Mouse (Mus musculus): Measurements from ENCODE around the gene Snhg11.
A peak's percentile ranks its signal among the peaks of the same experiment; 100 is the strongest.

Gene Snhg11

DNA sequence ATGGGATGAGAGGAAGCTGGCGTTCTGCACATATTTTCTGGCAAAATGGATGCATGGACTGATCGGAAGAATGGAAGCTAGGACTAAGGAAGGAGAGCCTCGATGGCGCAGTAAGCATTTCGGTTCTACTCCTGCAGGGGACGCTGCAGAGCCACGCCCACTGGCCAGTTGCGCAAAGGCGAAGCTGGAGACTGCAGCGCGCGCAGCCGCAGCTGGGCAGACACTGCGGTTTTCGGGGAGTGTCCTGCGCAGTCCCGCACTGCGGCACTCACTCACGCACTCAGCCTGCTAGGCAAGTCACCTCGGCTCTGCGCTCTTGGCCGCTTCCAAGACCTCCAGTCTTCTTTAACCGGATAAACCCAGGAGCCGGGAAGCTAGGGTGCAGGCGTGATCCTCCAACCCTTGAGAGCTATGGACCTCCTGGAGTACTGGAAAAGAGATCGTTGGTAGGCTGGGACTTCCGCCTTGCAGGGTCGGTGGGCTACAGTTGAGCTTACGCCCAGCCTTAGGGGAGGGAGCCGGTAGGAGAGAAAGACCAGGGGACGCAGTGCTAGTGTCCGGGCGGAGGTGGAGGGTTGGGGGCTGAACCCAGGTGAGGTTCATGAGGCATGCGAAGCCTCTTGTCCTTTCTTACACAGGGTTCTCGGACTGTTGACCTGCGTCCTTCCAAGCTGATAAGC, at the start of gene Snhg11:
TSS of gene Snhg11 (plus strand) at position 196 of the 680 bp plus-strand sequence.
- DNase-seq = no peak

DNA sequence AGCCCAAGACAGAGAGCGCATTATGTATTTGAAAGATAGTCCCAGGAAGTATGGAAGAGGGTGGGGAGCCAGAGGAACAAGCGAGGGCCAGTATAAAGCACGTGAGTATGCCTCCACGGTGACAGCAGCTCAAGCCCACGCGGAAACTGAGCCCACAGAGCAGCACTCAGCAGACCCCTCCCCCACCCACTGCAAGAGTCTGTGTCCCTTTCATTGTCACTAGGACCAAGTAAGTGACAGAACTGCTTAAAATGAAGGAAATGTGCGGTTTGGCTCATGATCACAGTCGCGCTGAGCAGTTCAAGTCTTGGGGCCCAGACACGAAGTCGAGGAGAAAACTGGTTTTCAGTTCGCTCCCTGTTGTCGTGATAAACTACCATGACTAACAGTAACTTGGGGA, 41.1 kb upstream of the Snhg11 start:
- no peak for DNase-seq

DNA sequence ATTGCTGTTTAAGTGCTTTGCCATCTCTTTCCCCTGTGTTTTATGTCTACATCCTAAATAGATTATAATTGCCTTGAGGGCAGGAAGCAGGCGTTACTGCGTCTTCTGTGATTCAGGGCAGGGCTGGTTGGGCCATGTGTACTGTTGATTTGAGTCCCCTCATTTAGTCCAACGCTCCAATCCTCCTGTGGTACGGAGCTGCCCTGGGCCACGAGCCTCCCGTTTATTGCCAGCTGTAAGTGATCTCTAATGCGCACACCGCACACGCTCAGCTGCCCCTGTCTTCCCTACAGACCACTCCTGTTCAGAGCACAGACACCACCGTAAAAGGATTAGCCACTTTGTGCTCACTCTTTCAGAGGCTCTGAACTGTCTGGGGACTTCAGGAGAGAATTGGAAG, 37.7 kb upstream of the Snhg11 start:
- no peak for DNase-seq

DNA sequence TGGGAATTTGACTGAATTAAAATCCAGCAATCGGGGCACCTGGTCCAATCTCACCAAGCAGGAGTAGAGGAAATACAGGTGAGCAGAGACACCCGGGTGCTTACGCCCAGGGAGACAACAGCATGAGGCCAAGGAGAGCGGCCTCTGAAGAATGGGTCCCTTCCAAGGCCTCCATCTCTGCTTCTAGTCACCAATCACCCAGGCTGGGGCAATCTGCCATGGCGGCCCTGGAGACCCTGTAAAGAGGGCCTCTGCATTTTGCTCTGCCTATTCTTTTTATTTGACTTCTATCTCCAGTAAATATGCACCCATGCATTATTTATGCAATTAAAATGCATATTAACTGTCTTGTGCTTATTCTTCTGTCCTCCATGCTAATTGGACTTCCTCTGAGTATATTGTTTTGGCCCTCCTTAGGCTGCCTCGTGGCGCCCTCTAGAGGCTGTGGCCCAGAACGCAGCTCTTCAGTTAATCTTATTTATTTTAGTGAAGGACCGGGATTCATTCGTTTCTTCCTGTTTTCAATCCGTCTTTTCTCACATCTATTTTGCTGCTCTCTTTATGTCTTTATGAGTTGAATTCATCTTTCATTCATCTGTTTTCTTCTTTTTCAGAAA, 35.4 kb upstream of the Snhg11 start:
- DNase-seq = peak; percentile 63

DNA sequence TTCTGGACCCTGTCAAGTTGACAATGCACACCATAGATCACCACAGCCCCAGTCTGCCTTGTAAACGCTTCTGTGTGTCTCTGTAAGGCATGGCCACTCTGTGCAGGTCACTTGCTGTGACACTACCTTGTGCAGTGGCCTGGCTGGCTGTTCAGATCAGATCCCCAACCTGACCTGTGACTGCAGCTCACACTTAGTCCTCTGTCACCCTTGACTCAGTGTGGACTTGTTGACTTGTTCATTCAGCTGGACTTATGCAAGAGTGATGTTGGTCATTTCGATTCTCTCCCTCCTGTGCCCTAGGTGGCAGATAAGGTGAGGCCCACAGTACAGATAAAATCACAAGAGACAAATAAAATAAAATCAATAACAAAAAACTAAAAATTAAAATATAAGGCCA, 34.1 kb upstream of the Snhg11 start:
- DNase-seq = no peak

DNA sequence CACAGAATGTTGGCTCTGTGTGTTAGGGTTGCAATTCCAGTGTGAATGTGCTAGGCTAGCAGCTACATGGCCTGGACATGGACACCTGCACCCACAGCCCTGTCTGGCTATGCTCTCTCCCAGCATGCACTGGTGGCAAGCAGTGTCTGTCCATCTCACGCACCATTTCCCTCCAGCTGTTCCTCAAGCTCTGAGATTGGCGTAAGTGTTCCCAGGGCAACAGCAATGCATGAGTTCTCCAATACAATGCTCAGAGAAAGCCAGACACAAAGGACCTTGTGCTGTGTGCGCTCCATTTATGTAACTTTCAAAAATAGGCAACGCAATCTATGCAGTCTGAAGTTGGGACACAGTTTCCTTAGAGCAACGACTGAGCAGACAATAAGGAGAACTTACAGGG, 31.9 kb upstream of the Snhg11 start:
- no peak for DNase-seq

DNA sequence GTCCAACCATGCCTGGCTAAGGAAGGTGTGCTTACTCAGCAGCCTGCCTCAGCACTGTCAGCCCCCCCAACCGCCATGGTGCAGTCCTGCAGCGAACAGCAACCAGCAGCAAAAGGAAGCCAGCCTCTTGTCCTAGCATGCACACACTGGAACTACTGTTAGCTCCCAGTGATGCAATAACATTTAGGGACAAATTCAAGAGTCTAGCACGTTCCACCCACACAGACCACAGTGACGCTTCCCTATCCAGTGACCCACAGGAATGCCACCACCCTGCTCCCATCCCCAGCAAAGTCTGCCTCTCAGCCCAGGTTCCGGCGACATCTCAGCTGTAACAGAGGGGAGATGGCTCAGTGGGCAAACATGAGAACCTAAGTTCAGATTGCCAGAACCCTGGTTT, 29.0 kb upstream of the Snhg11 start:
- no peak for DNase-seq

DNA sequence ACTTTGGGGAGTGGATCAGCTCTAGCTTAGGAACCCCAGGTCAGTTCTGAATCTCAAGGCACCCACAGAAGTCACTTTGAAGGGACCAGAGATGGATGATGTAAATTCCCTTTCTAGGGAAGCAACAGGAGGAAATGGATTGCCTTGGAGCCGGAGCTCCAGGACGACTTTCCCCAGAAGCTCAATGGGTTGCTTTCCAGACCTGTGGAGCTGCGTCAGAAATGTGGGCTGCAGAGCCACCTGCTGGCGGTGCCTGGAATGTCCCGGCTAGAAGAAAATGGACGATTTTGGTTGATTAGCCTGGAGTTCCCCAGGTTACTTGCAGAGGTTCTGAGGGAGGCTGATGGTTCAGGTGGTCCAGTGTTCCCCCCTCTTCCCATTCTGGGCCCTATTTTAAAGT, 27.6 kb upstream of the Snhg11 start:
- DNase-seq = peak; percentile 58

DNA sequence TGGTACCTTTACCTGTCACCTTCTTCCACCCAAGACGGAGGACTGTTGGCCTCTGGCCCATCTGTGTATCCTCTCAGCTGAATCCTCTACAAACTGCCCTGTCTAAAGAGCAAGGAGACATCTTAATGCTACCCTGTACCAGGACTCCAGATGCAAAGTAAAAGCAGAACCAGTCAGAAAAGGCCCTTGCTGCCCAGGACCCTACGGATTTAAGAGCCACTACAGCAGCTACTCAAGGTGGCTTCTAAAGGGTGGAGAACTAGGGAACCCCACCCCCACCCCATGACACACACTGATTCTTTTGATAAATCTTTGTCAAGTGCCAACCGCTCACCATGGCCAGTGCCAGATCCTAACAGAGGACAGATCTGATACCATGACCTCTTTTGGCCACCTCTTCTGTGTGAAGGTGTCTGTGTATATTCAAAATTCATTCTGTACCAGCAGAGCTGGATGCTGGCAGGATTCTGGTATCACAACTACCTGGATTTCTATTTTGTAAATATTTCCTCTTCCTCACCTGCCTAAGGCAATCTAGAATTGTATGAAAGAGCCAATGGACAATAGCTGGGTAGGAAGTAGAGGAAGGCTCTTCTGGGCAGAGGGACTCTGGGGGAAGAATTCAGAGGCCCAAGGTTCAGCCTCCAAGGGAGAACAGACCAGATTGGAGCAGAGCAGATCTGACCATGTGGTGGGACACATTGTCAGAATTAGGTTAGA, 22.5 kb upstream of the Snhg11 start:
- DNase-seq = no peak

DNA sequence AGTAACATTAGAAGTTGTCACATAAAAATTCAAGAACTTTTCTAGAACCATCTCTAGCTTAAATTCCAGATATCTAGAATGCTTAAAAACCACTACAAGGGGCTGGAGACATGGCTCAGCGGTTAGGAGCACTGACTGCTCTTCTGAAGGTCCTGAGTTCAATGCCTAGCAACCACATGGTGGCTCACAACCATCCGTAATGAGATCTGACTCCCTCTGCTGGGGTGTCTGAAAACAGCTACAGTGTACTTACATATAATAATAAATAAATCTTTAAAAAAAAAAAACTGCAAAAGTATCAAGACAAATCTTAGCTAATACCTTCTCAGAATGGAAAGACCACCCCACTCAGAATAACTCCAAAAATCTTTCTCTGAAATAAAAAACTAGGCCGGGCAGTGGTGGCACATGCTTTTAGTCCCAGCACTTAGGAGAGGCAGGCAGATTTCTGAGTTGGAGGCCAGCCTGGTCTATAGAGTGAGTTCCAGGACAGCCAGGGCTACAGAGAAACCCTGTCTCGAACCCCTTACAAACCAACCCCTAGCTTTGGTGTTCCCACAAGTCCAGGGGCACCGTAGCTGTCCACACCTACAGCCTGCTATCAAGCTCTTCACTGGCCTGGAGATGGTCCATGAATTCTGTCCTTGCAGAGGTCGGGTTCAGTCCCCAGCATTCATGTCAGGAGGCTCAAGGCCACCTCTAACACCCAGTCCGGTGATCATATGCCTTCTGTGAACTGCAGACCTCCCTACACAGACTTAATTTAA, 20.9 kb upstream of the Snhg11 start:
- no peak for DNase-seq

DNA sequence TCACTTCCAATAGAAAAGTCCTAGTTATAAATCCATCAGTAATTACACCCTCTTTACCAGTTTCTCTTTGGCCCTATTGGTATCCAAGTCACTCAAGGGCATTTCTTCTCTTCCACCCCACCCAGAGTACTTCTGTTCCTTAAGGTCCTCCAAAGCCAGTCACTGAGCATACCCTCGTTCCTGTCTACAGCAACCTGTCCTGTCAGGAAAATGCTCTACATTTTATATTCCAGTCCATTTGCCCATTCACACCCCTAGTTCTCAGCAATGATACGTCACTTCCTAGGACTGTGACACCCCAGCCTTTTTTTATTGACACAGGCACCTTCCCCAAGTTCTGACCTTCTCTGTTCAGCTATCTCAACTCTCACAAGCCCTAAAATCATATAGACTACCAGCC, 20.2 kb upstream of the Snhg11 start:
- no peak for DNase-seq

DNA sequence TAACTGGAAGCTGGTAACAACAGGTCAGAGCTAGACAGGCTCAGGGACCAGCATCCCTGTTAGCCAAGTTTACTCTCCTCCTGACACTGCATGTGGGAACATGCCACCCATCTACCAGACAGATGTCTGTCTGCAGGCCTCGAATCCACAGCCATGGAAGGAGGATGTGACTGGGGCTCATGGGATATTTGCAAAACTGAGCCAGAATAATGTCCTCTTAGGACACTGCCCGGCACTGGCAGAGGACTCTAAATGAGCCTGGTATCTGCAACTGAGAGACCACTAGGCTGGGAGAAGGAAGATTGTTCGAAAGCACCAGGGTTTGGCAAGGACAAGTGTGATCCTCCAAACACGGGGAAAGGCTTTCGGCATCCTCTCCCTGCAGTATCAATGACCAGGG, 19.3 kb upstream of the Snhg11 start:
- DNase-seq = no peak

DNA sequence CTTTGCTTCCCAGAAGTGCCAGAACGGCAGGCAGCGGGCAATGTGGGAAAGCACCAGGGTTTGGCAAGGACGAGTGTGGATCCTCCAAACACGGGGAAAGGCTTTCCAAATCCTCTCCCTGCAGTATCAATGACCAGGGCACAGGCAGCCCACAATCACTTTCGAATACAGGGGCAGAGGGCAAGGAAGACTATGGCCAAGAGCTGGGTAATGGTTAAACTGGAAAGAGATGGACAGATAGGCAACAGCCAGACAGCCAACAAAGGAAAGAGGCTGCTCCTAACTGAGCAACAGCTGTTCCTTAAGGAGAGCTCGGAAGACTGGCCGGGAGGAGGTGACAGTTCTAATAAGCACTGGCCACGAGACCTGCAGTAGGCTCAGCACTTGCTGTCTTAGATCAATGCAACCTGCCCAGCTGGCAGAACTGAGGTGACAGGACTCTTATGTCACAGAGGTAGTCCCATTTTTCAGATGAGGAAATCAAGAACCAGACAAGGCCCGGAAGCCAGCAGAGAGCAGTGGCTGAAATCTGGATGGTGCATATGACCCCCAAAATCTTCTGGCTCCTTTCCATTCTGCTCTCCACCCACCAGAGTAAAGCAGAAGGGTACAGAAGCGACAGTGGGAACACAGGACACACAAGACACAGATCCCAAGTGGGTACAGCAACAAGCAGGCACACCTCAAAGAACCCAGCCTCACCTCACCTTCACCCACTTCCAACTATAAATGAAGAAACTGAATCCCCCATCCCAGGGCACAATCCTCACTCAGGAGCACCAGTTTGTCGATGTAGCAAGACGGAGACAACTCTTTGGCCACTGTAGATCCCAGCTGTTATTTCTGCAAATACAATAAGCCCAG, 15.4 kb upstream of the Snhg11 start:
- no peak for DNase-seq

DNA sequence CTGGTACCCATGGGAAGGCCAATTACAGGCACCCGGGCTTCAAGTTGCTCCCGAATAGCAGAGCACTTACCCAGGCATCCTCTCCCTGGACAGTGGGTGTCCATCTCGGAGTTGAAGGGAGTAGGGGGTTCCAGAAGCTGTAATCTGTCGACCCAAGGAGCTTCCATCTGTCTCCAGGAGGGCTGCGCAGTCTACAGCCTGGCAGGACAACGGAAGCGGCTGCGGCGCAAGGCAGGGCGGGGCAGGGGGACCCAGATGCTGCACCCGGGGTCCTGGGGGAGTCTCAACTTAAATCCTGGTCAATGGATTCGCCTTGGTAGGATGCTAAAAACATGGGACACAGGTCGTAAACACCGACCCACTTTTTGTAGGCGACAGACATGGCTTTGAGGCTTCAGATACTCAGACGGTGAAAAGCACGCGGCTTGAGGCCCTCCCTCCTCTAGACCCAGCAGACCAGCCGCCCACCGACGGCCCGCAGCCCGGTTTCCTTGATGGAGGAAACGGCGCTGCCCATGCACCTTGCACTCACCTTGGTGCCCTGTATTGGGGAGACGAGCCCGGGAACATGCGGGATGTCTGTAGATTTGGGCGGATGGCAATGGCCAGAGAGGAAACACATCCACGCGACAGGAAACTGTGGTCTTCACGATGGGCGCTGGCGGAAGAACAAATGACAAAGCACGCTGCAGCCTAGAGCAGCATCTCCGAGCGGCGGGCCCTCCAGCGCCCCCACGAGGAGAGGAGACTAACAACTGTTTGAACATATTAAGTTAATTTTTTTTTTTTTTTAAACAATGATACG, 14.4 kb upstream of the Snhg11 start:
- peak; percentile 86 for DNase-seq

DNA sequence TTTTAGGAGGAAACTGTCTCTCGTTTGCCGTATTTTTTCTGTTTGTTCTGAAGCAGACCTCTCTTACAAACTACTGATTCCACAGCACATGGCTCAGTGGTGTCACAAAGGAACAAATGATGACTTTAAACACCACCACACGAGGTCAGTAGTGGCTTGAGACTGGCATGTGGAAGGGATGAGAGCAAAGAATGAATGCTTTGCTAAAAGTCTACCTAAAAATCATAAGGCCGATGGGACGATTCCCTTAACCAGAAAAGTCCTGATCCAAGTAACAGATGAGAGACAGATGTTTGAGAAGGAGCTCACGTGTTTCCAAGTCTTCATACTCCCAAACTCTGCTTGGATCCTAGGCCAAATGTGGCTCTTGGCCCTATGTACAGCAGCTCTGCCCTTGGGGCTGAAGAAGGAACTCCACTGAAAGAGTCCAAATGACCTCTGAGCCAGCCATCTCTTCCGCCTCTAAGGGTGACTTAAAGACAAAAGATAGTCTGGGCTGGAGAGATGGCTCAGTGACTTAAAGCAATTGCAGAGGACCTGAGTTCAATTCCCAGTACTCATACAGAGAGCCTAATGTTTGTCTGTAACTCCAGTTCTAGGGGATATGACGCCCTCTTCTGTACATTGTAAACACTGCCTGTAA, 13.6 kb upstream of the Snhg11 start:
- DNase-seq = no peak

DNA sequence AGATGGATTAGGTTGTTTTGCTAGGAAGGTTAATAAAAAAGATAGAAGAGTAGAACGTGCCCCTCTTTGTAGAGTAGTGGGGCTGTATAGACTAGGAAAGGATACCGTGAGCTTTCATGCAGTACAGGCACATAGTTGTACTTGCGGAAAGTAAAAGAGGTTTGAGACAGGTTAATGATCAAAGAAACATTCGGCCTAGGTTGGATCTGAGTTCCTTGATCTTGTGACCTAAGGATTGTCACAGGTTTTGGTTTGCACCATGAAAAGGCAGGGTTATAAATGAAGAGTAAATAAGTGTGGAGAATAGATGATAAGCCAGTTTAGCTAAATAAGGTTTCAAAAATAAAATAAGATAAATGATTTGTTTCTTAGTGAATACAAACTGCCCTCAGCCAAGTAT, 11.3 kb upstream of the Snhg11 start:
- no peak for DNase-seq

DNA sequence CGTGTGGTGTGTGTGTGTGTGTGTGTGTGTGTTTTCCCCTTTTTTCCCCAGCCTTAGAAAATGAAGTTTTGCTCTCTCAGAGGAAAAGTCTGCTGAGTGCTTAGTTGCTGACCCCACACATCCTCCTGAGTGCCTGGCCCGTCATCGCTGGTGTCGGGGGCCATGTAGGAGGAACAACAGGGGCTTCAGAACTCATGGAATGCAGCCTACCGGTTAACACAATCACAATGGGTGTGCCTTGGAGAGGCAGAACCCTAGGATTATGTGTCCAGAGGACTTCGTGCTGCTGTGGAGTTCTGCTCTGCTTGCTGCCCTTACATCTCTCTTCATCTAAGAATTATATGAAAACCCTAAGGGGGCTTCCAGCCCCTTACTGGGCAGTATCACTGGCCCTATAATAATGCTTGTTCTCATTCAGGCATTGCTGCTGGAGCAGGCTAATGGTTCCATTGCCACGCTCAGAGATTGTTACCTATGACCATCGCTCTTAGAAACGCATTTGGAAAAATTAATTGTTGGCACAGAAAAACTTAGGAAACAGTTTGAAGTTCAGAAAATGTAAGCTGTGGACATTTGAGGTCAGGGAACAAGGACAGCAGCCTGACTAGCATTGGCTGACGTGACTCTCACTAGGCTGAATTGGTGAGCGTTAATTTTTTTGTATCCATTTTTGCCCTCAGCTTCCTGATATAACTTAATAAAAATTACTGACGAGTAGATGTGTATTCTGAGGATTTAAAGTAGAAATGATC, 10.2 kb upstream of the Snhg11 start:
- DNase-seq = no peak

DNA sequence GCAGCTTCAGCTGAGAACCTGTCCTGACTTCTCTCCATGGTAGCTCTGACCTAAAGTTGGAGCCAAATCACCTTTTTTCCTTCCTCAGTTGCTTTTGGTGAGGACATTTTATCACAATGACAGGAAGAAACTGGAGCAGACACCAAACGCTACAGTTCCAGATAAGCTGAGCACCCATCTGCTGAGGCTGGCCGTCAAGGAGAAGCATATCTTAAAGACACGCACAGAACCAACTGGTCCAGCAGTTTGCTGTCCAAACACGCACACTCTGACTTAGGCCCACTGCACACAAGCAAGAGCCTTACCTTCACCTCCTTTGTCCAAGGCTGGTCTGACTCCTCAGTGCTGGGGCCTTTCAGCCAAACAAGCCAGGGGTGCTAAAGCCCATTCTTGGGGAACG, 7.8 kb upstream of the Snhg11 start:
- no peak for DNase-seq

DNA sequence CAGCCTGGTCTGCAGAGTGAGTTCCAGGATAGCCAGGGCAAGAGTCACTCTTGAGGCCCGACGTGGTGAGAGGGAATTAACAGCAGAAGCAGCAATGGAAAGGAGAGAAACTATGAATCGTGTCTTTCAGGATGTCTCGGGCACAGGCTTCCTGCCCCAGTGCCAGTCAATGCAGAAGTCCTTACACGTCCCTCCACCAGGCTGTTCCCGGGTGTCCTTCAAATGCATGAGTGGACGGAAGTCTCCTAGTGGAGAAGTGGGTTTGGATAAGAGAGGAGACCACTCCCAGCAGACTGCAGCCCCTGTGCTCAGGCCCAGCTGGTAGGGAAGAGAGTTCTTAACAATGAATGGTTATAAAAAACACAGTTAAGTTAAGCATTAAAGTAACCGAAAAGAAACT, 7.1 kb upstream of the Snhg11 start:
- DNase-seq = no peak

DNA sequence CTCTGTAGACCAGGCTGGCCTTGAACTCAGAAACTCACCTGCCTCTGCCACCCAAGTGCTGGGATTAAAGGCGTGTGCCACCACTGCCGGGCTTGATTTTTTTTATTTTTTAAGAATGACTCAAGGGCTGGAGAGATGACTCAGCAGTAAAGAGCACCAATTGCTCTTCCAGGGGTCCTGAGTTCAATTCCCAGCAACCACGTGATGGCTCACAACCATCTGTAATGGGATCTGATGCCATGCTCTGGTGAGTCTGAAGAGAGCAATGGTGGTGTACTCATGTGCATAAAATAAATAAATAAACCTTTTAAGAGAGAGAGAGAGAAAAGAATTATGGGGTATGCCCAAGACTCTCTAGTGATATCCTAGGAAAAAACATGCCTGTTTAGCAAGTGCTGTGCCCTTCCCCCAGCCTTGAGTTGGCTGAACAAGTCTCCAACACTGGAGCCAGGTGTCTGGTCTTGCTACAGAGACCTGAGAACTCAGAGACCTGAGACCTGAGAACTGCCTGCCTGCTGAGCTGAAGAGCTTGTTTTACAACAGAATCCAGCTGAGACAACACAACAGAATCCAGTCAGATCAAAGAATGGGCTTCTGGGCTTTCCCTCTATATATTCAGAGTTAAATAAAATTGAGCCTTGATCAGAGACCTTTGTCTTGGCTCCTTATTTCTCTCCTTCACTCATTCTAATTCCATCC, 5.8 kb upstream of the Snhg11 start:
- DNase-seq = no peak
